Mouse (Mus musculus): Measurements from ENCODE around the gene Tmem259.

Gene Tmem259

GRCm38 (mm10) chr10:79932736-79933135, 51.4 kb downstream of the Tmem259 start:
- DNase-seq: peak; percentile 50

- no peak for DNase-seq
These were observed 52.3 kb downstream of the Tmem259 start for GRCm38 (mm10) chr10:79931797-79932196.

GRCm38 (mm10) chr10:79930826-79931186, 53.3 kb downstream of the Tmem259 start:
- DNase-seq: no peak

GRCm38 (mm10) chr10:79929967-79930825, 53.9 kb downstream of the Tmem259 start:
- no peak for DNase-seq

- DNase-seq: no peak
These were observed 55.0 kb downstream of the Tmem259 start for GRCm38 (mm10) chr10:79928907-79929701.

- no peak for DNase-seq
These were observed 56.0 kb downstream of the Tmem259 start for GRCm38 (mm10) chr10:79928030-79928694.

GRCm38 (mm10) chr10:79927324-79928029, 56.7 kb downstream of the Tmem259 start:
- peak; percentile 72 for DNase-seq

- peak; percentile 90 for DNase-seq
These were observed 57.4 kb downstream of the Tmem259 start, which contains the start of gene Arid3a for GRCm38 (mm10) chr10:79926491-79927323. TSS of gene Arid3a (plus strand) at chr10:79927043.

GRCm38 (mm10) chr10:79925785-79926490, 58.2 kb downstream of the Tmem259 start:
- DNase-seq: no peak

- peak; percentile 97 for DNase-seq
These were observed 58.9 kb downstream of the Tmem259 start for GRCm38 (mm10) chr10:79924998-79925784.
